Mouse (Mus musculus) lung, embryonic 15.5 days (tissue): ENCODE data around the gene Tmc8. TPM values are rescaled to one million over a fixed set of nuclear protein-coding genes. Genes with fewer than 3 reads are reported as not detected.
"Not testable (repeated sequence)": the region's sequence is repeated elsewhere in the genome, so short reads cannot be mapped to it uniquely, and the experiment has no call there.

Source experiments
- ATAC-seq: fragments of 200-750 bp; cut with Nextera tagmentation; 2 replicates; pipeline ENCODE4 v1.8.0; 2017; ENCODE audit warnings: moderate number of reproducible peaks, borderline replicate concordance; ENCODE audit not compliant: low FRiP score, low TSS enrichment; ENCODE audit errors: extremely low read depth
- H3K27ac ChIP-seq: fragments of 300-500 bp; sonication (generic); 2 replicates; pipeline ENCODE4 v1.5.1; 2015; ENCODE audit warnings: moderate library complexity, mild to moderate bottlenecking, inconsistent platforms
- H3K27me3 ChIP-seq: fragments of 300-500 bp; sonication (generic); 2 replicates; pipeline ENCODE4 v1.6.1; 2015; ENCODE audit warnings: inconsistent platforms
- H3K36me3 ChIP-seq: fragments of 300-500 bp; sonication (generic); 2 replicates; pipeline ENCODE4 v1.6.1; 2015; ENCODE audit warnings: inconsistent platforms
- H3K4me1 ChIP-seq: fragments of 300-500 bp; sonication (generic); 2 replicates; pipeline ENCODE4 v1.6.1; 2015; ENCODE audit warnings: inconsistent platforms
- H3K4me2 ChIP-seq: fragments of 300-500 bp; sonication (generic); 2 replicates; pipeline ENCODE4 v1.6.1; 2015; ENCODE audit warnings: inconsistent platforms, mild to moderate bottlenecking, moderate library complexity
- H3K4me3 ChIP-seq: fragments of 300-500 bp; sonication (generic); 2 replicates; pipeline ENCODE4 v1.5.1; 2015; ENCODE audit warnings: mild to moderate bottlenecking, inconsistent platforms
- H3K9ac ChIP-seq: fragments of 300-500 bp; sonication (generic); 2 replicates; pipeline ENCODE4 v1.6.1; 2015; ENCODE audit warnings: inconsistent platforms
- H3K9me3 ChIP-seq: fragments of 300-500 bp; sonication (generic); 2 replicates; pipeline ENCODE4 v1.6.1; 2016; ENCODE audit warnings: inconsistent platforms
- WGBS: fragments of 180-500 bp; shearing (Covaris S2); methylation state at CpG from one replicate; pipeline ENCODE4 v1.1.7; 2015; 5-methylcytosine and 5-hydroxymethylcytosine counted together
- polyA plus RNA-seq: library from polyadenylated mRNA; unstranded; fragments of >200 nt; fragmentation: Nextera tagmentation; extraction: Ambion mirVana; gene quantifications from 2 replicates; pipeline ENCODE4 v1.2.1, GENCODE M21; 2015

Gene Tmc8
- polyA plus RNA-seq, 1 experiment from 2014 or later = 3.2 TPM

DNA sequence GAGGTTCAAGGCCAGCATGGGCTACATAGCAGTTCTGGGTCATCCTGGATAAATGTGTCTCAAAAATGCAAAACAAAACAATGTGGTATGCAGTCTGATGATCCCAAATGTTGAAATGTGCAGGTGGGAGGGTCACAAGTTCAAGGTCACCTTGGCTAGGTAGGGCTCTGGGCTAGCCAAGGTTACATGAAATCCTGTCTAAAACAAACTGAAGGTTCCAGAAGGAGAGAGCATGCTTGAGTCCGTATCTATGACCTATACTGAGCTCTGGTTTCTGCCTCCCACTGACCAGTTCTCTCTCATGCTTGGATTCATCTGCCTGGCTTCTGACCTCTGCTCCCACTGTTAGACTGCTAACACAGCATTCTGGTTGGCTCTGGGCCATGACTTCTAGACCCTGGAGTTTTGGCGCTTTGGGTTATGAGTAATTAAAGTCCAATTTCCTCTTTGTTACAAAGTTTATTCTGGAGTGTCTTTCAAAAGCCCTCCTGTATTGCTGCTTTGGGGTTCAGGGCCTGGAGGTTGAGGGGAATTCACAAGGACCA is 47.9 kb downstream of the Tmc8 start:
- H3K9ac ChIP-seq = no peak overlapping the region
- H3K9me3 ChIP-seq = no peaks in the 10 kb centered on the region
- no peak overlapping the region for H3K4me2 ChIP-seq
- H3K27ac ChIP-seq = peak overlapping the region; percentile 83
- no peak overlapping the region for H3K4me3 ChIP-seq
- ATAC-seq = no peak
- WGBS = 41% methylated on average over 2 of the region's 2 CpGs
- no peaks in the 10 kb centered on the region for H3K36me3 ChIP-seq
- no peaks in the 10 kb centered on the region for H3K27me3 ChIP-seq
- H3K4me1 ChIP-seq = peaks cover 62% of the 10 kb centered on the region

- WGBS = 49% methylated on average over 9 of the region's 9 CpGs
- Histone ChIP-seq H3K4me1 (peaks cover 57% of the 10 kb centered on the region), H3K9ac (no peak overlapping the region)
Observed at GRCm38 (mm10) chr11:117830401-117830800, 48.5 kb downstream of the Tmc8 start.

GRCm38 (mm10) chr11:117832086-117832969 is 50.5 kb downstream of the Tmc8 start:
- peak; percentile 16; the same call in 1 of the 2 replicates for ATAC-seq

More at GRCm38 (mm10) chr11:117830401-117830800, 48.5 kb downstream of the Tmc8 start:
- Histone ChIP-seq H3K4me2 (no peak overlapping the region), H3K27ac (peak overlapping the region; percentile 83), H3K9me3 (no peaks in the 10 kb centered on the region), H3K4me3 (no peak overlapping the region), H3K36me3 (no peaks in the 10 kb centered on the region), H3K27me3 (no peaks in the 10 kb centered on the region)
- no peak for ATAC-seq

DNA sequence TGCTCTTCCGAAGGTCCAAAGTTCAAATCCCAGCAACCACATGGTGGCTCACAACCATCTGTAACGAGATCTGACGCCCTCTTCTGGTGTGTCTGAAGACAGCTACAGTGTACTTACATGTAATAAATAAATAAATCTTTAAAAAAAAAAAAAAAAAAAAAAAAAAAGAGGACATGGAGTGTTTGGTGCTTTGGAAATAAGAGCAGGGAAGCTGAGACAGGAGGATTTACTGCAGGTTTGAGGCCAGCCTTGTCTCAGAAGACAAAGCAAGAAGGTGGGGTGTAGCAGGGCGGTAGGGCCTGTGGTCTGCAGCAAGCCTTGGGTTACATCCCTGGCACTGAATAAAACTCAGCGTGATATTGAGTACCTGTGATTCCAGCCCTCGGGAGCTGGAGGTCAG is 51.6 kb downstream of the Tmc8 start:
- H3K27ac ChIP-seq, ATAC-seq, H3K9ac ChIP-seq, H3K4me2 ChIP-seq, H3K4me3 ChIP-seq, H3K27me3 ChIP-seq, H3K36me3 ChIP-seq, H3K9me3 ChIP-seq: not testable (repeated sequence)
- H3K4me1 ChIP-seq = peaks cover 35% of the 10 kb centered on the region
- 77% methylated on average over 6 of the region's 6 CpGs for WGBS

More at GRCm38 (mm10) chr11:117832086-117832969, 50.5 kb downstream of the Tmc8 start:
- H3K27ac ChIP-seq = no peak overlapping the region
- 22% methylated on average over 28 of the region's 28 CpGs for WGBS
- peak overlapping the region; percentile 17 for H3K4me3 ChIP-seq
- H3K9ac ChIP-seq = no peak overlapping the region
- peak overlapping the region; percentile 50 for H3K4me2 ChIP-seq
- H3K36me3 ChIP-seq = no peaks in the 10 kb centered on the region
- no peaks in the 10 kb centered on the region for H3K9me3 ChIP-seq
- H3K4me1 ChIP-seq = peaks cover 47% of the 10 kb centered on the region
- H3K27me3 ChIP-seq = no peaks in the 10 kb centered on the region

DNA sequence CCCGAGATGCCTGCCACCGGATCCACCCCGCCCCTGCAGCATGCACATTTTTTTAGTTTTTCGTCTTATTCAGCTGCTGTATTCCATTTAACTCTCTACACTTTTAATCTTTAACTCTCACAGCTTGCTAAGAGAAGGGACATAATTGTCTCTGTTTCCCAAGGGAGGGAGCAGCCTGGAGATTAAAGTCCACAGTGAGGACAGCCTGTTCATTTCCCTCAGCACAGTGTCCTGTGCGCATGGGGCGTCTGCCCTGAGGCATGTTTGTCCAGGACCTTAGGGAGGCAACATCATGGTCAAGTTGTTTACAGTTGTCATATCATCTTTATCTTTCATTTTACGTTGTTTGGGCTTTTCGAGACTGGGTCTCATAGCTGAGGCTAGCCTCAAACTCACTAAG is 52.2 kb downstream of the Tmc8 start:
- 87% methylated on average over 8 of the region's 8 CpGs for WGBS
- Histone ChIP-seq H3K36me3 (no peaks in the 10 kb centered on the region), H3K9me3 (no peaks in the 10 kb centered on the region), H3K27me3 (no peaks in the 10 kb centered on the region), H3K4me3 (no peak overlapping the region), H3K4me1 (peaks cover 29% of the 10 kb centered on the region), H3K9ac (no peak overlapping the region), H3K4me2 (no peak overlapping the region), H3K27ac (no peak overlapping the region)
- no peak for ATAC-seq

GRCm38 (mm10) chr11:117836306-117836705 is 54.4 kb downstream of the Tmc8 start:
- Histone ChIP-seq H3K9me3 (no peaks in the 10 kb centered on the region), H3K4me2 (peak overlapping the region; percentile 50), H3K27ac (no peak overlapping the region), H3K9ac (no peak overlapping the region), H3K4me1 (peaks cover 10% of the 10 kb centered on the region; the same call in 1 of the 2 replicates), H3K36me3 (no peaks in the 10 kb centered on the region), H3K4me3 (peak overlapping the region; percentile 19), H3K27me3 (no peaks in the 10 kb centered on the region)
- ATAC-seq = no peak
- 22% methylated on average over 13 of the region's 13 CpGs for WGBS

- Histone ChIP-seq H3K4me3 (no peak overlapping the region), H3K27ac (no peak overlapping the region), H3K36me3 (no peaks in the 10 kb centered on the region), H3K9me3 (no peaks in the 10 kb centered on the region), H3K4me2 (no peak overlapping the region), H3K27me3 (no peaks in the 10 kb centered on the region), H3K9ac (no peak overlapping the region), H3K4me1 (0 out of 2 replicates have a peak, but pooled peaks cover 4% of the 10 kb centered on the region)
- ATAC-seq = no peak; the same call in 1 of the 2 replicates
- 59% methylated on average over 2 of the region's 2 CpGs for WGBS
Observed at GRCm38 (mm10) chr11:117838572-117838971, 56.7 kb downstream of the Tmc8 start.

GRCm38 (mm10) chr11:117839021-117839420 is 57.1 kb downstream of the Tmc8 start:
- ATAC-seq = no peak
- Histone ChIP-seq H3K4me2 (no peak overlapping the region), H3K27me3 (no peaks in the 10 kb centered on the region), H3K27ac (no peak overlapping the region), H3K4me3 (no peak overlapping the region), H3K9me3 (no peaks in the 10 kb centered on the region), H3K36me3 (no peaks in the 10 kb centered on the region), H3K9ac (no peak overlapping the region), H3K4me1 (0 out of 2 replicates have a peak, but pooled peaks cover 4% of the 10 kb centered on the region)
- 75% methylated on average over 1 of the region's 1 CpGs for WGBS

DNA sequence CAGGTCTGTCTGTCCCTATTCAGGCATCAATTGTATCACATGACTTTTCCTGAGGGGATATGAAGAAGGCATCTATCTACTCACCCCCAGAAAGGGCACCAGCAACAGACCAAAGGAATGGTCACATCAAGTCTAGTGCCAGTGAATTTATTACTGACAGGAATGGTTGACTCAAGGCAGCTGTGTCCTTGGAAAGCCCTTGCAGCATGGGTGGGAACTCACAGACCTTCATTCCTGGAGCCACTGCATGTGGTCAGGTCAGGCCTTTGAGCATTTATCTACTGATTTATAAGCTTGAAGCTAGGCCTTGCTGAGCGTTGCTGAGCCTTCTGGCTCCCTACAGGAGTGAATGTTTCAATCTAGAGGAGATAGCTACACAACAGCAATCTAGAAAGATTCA is 59.0 kb downstream of the Tmc8 start:
- Histone ChIP-seq H3K9ac (no peak overlapping the region), H3K4me1 (0 out of 2 replicates have a peak, but pooled peaks cover 4% of the 10 kb centered on the region), H3K36me3 (no peaks in the 10 kb centered on the region), H3K27me3 (no peaks in the 10 kb centered on the region), H3K27ac (no peak overlapping the region), H3K4me2 (no peak overlapping the region), H3K9me3 (no peaks in the 10 kb centered on the region), H3K4me3 (no peak overlapping the region)
- WGBS = 32% methylated on average over 1 of the region's 1 CpGs
- no peak for ATAC-seq

Other genes with a start within 250 kb of the Tmc8 start
- gene Tnrc6c, start 127.8 kb upstream of the Tmc8 start, polyA plus RNA-seq = 9.0 and 10.7 TPM in 2 replicates
- gene Tmc6, start 122 bp downstream of the Tmc8 start, polyA plus RNA-seq = 24.2 and 24.7 TPM in 2 replicates
- gene 6030468B19Rik, start 15.6 kb downstream of the Tmc8 start, polyA plus RNA-seq = 0.32 and 0.74 TPM in 2 replicates
- 0.24 TPM in 1 of 2 replicates, not detected in the other for gene Gm20708, start 27.6 kb downstream of the Tmc8 start, polyA plus RNA-seq
- gene Syngr2, start 27.6 kb downstream of the Tmc8 start, polyA plus RNA-seq = 63.3 and 73.7 TPM in 2 replicates
- gene Afmid, start 43.8 kb downstream of the Tmc8 start, polyA plus RNA-seq = 3.8 and 5.3 TPM in 2 replicates
- gene Tk1, start 44.0 kb downstream of the Tmc8 start, polyA plus RNA-seq = 145 and 147 TPM in 2 replicates
- 352 and 368 TPM in 2 replicates for gene Birc5, start 67.2 kb downstream of the Tmc8 start, polyA plus RNA-seq
- gene Tmem235, start 78.7 kb downstream of the Tmc8 start, polyA plus RNA-seq = not detected in 2 replicates
- 5.0 and 5.4 TPM in 2 replicates for gene Tha1, start 91.4 kb downstream of the Tmc8 start, polyA plus RNA-seq
- gene Socs3, start 188.0 kb downstream of the Tmc8 start, polyA plus RNA-seq = 12.7 and 13.5 TPM in 2 replicates
- gene Pgs1, start 204.2 kb downstream of the Tmc8 start, polyA plus RNA-seq = 37.7 and 42.2 TPM in 2 replicates